Mouse (Mus musculus) mammary gland, adult 2 months (tissue): Measurements from ENCODE around the gene Akap13. TPM values are rescaled to one million over a fixed set of nuclear protein-coding genes. Genes with fewer than 3 reads are reported as not detected.

Source experiments
- polyA plus RNA-seq: library from polyadenylated mRNA; depleted of rRNA; stranded (reverse); fragments of >200 nt; gene quantifications from 2 replicates; pipeline ENCODE4 v1.2.3, GENCODE M21; 2012; ENCODE audit warnings: low replicate concordance; rRNA removed

Gene Akap13
- polyA plus RNA-seq, result 24.9 and 26.0 TPM in 2 replicates

DNA sequence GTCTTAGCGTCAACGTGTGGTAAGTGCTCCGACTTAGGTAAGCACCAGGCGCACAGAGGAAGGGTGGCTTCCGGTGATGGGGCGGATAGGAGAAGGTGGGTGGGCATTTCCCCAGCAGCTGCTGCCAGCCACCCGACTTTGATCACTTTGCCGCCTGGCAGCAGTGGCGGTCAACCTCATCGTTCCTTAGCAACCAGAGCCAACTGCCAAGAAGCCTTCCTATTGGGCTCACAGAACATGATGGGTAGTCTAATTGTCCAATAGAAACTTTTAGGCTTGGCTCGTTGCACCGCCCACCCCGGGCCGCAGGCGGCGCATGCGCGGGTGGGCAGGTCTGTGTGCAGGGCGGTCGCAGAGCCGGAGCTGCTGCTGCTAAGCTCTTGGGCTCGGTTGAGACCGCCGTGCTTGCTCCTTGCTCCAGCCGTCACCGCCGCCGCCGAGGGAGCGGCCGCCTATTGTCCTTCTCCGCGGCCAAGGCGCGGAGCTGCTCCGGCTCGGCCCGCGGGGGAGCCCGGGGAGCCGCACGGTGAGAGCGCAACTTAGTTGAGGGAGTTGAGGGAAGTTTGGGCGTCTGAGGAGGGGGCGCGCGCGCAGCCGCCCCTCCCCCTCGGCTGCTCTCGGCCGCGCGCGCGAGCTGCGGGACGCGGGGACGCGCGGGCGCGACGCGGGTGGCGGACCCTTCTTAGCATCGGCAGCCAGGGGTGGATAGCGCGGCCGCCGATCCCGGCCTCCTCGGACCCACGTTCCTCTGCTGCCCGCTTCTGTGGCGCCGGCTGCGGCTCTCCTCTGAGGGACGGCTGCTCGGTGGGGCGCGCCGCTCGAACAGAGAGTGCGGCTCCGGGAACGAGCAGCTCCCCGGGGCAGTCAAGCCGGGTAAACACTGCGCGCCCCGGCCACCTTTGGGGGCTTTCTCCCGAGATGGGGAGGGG is at the start of gene Akap13:
Akap13 (plus strand) TSS at position 312 of the 929 bp plus-strand sequence.

Other genes with a start within 250 kb of the Akap13 start
- 0.08 and 0.14 TPM in 2 replicates for gene Sv2b, start 146.3 kb upstream of the Akap13 start, polyA plus RNA-seq